Mouse (Mus musculus) inflammation-experienced regulatory T-cells, adult 6 months (primary cell): ENCODE results near the gene Cep97. TPM values are rescaled to one million over a fixed set of nuclear protein-coding genes. Genes with fewer than 3 reads are reported as not detected.

Source experiments
- ATAC-seq: one replicate; pipeline ENCODE4 v1.8.0; 2017
- polyA plus RNA-seq, 3 experiments: library from polyadenylated mRNA; unstranded; fragments of 100-300 nt; shearing (Covaris generic); gene quantifications; one replicate each; pipeline ENCODE4 v1.2.1; 2017

The Cep97 gene
- polyA plus RNA-seq, 3 experiments from 2014 or later: 21.2 to 26.1 (median 25.2) TPM

DNA sequence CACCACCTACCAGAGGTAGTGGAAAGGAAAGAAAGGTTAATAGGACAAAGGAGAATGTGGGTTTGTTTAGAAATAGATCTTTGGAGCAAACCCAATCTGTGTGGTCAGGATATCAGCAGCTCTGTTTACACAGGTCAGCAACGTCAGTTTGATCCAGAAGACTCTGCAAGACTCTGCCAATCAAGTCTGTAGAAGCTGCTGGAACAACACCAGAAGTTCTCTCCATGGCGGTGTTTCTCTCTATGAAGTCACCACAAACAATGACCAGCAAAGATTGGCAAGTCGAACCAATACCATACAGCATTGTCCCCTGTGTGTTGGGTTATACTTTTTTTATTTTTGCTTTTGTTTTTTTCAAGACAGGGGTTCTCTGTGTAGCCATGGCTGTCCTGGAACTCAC lies 12.6 kb upstream of the Cep97 start:
- ATAC-seq: no peak

DNA sequence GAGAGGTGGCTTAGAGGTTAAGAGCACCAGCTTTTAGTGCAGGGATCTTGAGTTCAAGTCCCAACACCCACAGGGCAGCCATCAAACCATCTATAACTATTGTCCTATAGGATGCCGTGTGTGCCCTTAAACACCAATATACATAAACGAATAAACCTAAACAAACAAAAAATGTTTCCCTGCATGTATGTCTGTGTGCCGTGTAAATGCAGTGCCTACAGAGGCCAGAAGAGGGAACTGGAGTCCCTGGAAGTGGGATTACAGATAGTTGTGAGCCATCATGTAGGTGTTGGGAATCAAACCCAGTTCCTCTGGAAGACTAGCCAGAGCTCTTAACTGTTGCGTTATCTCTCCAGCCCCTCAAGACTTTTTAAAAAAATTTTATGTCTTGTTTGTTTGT lies 6.1 kb upstream of the Cep97 start:
- no peak for ATAC-seq

DNA sequence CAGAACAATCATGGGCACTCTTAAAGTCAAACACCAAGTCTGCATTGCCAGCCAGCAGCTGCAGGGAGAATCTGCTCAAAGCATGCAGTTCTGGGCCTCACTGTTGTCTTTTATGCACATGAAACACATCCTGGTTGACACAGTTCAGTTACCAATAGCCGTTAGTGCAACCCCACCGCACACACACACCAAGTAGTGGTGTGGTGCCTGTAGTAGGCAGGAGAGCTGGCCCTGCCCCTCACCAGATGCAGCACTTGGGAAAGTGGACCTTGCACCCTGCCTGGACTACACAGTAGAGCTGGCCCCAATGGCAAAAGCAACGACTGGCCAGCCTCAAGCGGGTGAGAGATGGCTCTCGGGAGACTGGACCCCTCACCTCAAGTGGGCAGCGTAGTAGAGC lies 5.0 kb upstream of the Cep97 start:
- ATAC-seq: no peak

DNA sequence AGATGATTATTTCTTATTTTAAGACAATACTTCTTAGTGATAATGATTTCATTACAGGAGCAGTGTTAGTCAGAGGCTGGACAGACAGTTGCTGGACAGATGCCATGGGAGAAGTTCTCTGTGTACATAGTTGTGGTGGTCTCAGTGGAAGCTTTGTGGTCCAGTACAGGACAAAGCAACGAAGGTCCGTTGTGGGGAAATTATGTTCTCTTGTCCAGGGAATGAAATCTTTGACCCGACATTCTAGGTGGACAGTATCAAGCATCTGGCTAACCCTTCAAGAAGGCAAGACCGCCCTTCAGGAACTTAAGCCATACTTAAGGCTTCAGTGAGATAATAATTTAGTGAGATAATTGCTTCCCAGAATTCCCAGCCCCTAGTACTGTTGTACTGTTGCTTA lies 4.1 kb upstream of the Cep97 start:
- ATAC-seq: no peak

DNA sequence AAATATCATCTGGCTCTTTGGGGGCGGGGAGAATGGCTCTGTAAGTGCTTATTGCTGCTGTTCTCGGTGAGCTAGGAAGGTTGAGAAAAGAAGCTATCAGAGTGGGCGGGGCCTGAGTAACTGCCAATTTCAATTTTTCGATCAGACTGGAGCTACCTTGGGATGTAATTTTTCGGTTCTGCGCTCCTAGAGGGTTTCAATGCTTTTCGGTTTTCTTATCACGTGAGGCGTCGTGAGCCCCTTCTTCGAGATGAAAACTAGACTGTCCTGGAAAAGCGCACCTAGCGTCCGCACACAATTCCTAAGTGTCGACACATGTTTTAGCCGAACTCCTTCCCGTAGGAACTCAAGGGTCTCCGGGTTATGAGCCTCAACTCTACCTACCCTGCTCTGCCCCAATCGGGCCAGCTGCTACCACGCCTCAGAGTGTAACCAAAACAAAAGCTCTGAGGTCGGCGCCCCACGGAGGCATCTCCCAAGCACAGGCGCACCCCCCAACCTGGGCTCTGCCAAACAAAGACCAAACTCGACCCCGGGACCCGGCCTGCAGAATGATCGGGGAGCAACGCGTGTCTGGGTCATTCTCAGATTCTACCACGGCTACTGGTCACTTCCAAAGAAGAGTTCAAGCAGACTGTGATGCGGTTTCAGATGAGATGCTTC lies 843 bp downstream of the Cep97 start:
- ATAC-seq: peak; percentile 19

DNA sequence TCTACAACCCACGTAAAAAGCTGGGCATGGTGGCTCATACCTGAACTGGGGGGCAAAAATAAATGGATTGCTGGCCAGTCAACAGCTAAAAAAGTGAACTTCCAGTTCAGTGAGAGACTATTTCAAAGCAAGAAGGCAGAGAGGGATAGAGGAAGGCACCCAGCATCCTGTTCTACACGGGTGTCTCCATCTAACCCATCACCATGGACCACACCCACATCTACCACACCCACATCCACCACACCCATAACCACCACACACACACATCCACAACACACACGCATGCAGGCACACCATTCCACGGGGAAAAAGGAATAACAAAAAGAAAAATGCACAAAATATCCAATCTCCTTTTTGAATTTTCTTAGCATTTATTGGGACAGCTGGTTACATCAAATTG lies 10.6 kb downstream of the Cep97 start:
- peak; percentile 82 for ATAC-seq

DNA sequence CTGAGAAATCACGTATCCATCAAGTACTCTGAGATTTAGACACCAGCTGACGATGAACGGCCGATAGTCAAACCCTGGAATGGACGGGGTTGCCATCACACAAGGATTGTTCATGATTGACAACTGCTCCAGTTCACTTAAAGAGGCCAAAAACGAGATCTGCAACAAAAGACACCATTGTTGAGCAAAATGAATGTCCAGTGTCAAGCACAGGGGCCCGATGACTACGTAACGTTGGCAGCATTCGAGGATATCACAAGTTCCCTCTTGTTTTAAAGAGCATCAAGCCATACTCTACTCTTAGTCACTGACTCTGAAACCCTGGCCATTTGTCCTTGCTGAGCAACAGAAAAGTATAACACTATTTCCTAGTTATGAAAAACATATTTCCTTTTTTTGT lies 12.6 kb downstream of the Cep97 start:
- no peak for ATAC-seq

DNA sequence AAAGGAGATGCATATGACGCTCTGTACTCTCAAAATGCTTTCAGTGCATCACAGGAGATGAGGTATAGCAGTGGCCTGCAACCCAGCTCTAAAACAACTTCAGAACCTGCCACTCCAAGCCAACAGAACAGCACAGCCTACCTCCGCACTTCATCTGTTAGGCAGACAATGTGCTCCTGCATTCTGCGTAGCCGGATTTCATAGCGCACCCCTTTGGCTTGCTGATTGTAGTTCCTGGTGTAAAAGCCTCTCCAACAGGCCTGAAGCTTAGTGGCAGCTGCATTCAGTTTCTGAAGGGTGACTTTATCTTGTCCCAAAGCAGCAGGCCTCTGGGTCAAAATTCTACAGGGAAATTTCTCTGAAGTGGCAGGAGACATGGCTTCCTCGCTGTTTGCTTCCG lies 19.9 kb downstream of the Cep97 start:
- ATAC-seq: no peak

DNA sequence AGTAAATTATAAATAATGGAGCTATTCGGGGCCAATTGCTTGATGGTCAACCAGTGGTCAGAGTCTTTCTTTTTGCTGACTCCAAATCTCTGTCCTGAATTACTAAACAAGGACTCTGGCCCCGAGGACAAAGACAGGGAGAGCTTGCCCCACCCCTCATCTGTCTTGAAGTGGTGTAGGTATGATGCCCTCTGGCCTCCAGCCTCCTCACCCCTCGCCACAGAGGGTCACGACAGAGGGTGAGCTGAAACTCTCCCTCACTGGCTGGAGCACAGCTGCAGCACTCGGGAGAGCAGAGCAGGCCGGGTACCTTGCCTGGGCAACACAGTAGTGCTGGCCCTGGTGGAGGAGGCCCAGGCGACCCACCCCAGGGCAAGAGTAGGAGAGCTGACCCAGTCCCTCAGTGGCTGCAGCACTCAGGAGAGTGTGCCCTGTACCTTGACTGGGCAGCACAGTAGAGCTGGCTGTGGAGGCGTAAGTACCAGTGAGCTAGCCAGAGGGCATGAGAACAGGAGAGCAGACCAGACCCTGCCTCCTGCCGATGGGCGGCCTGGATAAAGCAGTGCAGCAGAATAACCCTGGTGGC lies 24.4 kb downstream of the Cep97 start:
- ATAC-seq: no peak

DNA sequence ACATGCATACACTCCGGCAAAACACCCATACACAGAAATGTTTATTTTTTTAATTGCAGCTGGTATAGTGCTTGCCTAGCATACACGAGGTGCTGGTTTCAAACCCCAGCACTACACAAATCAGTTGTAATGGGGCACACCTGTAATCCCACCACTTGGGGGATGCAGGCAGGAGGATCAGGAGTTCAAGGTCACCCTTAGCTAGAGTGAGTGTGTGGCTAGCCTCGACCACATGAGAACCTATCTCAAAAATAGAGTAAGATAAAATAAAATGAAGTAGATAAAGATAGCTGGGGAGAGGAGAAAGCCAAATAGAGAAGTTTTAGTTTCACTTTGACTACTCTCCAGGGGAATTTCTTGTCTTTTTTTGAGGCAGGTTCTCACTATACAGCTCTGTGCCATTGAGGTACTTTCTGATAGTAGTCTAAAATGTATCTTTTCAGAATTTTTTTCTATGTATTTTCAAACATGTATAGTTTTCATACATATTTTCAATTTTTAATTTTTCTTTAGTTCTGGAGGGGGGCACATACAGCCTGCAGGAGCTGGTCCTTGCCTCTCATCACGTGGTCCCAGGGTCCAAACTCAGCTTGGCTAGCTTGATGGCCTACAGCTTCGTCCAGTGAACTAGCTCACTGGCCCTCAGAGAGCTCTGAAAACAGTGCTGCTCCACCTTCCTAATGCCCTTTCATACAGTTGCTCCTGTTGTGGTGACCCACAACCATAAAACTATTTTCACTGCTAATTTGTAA lies 27.6 kb downstream of the Cep97 start:
- ATAC-seq: peak; percentile 86

DNA sequence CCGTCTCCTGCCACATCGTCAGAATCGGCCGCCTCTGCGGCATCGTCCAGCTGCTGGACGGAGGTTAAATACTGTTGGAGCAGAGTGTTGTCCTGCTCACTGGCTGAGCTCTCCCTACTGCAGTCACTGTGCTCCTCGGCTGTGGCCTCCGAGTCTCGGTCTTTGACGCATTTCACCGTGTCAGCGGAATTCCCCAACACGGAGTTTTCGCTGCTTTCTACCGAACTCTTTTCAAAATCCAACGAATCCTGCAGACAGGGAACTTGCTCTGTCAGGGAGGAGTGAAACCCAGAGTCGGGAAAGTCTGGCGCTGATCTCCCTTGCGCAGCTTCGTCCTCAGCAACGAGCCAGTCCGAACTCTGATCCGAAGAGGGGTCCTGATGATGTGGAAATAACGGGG lies 29.3 kb downstream of the Cep97 start:
- ATAC-seq: no peak

DNA sequence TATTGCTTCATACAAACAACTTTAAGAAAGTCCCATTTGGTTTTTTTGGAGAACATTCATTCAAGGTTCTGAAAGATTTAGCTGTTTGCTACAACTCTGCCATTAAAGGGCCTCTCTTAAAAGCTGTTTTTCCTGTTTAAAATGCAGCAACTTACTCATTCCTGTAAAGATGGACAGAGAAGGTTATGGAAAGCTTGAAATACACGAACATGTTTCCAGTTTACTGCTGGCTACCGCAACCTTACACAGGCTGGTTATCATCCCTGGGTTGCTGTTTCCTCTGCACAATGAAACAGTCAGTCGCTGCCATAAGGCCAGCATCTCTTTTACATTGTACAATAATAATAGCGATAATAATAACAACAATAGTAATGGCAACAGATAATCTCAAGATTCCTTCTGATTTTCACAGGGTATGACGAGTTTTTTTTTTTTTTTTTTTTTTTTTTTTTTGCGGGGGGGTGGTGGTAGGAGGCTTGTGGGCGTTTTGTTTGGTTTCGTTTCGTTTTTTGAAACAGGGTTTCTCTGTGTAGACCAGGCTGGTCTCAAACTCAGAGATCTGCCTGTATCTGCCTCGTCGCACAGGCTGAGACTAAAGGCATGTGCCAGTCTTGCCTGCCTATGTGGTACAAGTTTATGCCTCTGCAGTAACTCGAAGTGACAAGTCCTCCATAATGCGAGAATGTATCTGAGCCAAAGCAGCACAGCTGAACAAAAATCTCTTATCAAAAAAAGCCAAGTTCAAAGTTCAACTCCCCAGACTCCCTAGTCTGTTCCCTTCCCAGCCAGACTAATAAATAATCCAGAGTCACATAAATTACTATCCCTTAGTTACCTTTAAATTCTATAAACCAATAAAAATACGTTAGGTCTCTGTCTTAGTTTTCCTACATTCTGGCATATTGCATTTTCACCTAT lies 32.6 kb downstream of the Cep97 start:
- ATAC-seq: no peak

DNA sequence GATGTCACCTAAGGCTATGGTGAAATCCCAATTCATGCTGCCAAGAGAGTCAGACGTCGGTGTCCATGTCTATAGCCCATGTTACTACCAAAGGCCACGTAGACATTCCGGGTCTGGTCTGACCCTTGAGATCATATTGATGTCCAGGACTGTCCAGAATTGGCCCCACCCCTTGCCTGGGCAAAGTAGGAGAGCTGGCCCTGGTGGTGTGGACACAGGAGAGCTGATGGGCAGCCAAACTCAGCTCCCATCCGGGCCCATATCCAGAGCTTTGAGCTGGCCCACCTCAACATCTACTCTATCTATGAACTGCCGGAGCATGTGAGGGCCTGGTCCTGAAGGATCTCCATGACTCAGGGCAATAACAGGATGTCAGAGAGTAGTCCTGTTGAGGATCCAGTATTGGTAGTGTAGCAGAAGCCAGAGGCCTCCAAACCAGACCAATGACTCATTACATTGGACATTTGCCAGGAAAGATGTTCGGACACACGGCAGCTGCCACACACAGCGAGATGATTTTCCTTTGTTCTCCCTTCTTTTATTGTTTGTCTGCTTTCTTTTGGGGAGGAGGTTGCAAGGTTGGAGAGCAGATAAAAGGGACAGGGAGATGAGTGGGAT lies 36.2 kb downstream of the Cep97 start:
- ATAC-seq: no peak

DNA sequence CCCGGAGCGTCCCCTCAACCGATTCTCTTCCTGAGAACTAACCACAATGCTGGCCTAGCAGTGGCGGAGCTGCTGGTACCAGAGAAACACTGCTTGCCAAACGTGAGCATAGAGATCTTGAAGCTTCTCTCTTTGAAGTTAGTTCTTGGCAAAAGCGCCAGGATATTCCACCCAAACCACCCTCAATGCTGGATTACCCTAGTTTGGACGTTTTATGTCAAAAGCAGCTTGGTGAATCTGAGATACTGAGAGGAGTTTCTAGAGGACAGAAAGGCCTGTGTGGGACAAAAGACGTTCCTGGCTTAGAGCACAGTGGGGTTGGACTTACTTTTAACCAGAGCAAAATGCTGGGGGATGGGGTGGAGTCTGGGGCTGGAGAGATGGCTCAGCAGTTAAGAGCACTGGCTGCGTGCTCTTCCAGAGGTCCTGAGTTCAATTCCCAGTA lies 39.0 kb downstream of the Cep97 start:
- peak; percentile 13 for ATAC-seq

DNA sequence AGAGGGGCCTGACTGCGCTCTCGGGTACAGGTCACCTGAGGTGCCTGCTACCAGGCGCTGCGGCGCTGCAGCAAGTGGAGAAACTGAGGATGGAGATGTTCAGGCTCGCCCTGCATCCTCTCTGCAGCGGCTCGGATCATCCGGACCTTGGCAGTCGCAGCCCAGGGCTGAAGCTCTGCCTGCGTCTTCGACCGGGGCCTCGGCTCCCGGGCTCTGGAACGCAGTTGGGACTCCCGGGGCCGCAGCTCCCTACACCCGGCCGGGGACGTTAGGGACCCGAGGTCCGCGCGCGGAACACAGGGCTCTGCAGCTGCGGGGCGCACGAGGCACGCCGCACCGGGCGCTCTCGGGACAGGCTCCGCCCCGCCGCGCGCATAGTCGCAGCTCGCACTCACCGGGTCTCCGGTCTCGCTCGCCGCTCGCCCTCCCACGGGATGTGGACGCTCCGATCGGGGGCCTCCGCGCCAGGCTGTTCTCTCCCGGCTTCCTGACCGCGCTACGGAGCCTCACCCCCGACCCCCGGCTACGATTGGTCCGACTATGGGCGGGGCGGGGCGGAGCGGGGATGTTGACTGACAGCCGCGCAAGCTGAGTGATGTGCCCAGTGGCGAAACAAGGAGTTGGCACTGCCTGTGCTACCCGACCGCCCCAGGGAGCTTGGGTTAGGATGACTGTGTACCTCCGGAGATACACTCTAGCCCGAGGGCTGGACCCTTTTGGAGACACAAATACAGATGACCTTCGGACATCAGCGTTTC lies 39.6 kb downstream of the Cep97 start, which contains the start of gene Nxpe3:
Gene Nxpe3, minus strand, starts transcription at position 393 of the 758 bp plus-strand sequence.
- peak; percentile 85 for ATAC-seq

DNA sequence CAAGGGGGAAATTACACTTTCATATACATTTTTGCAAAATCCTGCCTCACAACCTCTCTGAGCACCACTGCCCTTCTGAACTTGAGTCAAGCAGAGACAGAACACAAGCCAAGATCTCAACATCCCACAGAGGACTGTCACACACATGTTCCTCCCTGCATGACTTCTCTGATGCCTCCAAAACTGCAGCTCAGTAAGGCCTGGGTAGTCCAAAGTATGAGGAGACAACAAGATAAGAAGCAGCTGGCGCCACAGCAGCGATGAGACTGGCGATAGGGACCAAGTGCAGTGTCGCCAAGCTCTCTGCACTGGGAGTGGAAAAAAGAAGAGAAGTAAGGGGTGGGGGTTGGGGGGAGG lies 40.1 kb downstream of the Cep97 start:
- ATAC-seq: no peak

DNA sequence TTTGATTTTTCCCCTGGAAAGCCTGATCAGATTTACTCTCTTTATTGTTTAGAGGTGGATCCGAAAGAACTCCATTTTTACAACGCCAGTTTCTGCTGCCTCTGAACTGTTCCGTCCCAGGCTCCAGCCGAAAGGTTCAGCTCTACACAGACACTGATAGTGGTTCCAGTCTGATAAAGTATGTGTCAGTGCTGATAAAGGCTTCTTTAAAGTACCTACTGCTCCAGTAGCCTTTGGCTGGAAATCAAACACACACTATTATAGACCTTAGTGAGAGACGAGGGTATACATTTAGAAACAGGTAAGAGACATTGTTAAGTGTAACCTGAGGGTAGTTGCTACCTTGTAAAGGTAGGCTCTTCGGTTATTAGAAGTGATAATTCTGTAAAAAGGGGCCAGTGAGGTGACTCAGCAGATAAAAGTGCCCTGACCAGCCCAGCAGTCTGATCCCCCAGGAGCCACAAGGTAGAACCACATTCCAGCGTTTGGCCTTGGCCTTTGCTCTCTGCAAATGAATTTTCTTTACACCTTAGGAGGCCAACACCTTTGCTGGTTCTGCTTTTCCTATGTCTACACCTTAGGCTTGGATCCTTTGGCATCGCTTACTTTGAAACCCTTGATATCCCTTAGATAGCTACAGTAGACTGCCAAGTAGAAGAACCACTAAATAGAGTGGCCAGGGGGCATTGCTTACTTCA lies 41.1 kb downstream of the Cep97 start:
- no peak for ATAC-seq

DNA sequence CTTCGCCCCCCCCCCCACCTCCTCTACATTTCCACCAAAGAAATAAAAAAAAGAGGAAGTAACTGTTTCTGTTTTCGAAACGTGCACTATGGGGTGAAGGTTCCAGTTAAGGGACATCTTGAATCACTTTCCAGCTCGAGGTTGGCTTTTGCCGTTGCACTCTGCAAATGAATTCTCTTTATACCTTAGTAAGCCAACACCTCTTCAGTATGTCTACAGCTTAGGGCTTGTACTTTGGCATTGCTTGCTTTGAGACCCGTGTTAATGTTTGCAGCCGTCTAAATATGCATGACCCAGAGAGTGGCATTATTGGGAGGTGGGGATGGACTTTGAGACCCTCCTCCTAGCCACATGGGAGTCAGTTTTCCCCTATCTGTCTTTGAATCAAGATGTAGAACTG lies 42.2 kb downstream of the Cep97 start:
- no peak for ATAC-seq

DNA sequence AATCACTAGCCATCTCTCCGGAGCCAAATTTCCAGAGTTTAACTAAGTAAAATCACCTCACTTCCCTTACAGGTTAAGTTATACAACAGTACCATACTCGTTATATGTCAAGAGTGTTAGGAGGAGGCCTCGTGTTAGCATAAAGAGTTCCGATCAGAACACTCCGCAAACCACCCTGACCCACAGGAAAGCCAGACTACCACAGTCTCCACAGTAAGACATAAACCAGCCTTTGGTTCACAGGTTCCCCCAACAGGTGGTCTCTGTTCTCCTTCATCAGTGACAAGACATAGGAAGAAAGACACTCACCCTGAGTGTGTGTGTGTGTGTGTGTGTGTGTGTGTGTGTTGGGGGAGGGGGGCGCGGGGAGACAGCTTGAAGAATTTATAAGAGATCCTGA lies 43.3 kb downstream of the Cep97 start:
- ATAC-seq: no peak

DNA sequence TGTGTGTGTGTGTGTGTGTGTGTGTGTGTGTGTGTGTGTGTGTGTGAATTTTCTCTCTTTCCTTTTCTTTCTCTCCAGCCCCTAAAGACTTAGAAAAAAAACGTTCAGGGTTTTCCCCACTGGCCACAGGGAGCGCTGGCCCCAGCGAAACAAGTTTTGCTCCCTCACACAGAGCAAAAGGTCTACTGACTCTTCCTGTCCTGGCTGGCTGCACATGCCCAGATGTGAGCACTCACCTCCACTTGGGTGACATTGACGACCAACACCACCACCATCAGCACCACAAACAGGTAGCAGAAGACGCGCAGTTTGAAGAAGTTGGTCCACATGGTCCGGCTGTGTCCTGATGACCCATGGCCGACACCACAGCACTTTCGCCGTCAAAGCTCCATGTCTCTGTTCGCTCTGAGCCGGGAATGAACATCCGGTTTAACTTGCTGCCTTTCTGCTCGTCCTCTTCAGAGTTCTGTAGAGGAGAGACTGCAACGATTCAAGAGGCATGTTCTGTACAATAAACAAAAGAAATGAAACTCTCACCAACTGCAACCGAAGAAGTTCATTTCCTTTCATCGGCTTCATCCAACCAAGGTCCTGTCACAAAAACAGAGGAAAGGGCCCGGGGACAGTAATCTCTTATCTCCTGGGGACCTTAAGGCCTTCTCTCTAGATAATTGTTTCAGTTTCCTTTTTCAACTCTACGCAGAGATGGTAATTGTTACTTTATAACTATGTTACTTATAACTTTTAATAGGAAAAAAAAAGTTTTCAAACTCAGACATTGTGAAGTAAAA lies 44.1 kb downstream of the Cep97 start:
- ATAC-seq: peak; percentile 6
